Mouse (Mus musculus): ENCODE results near the gene Fbxw7.

DNA sequence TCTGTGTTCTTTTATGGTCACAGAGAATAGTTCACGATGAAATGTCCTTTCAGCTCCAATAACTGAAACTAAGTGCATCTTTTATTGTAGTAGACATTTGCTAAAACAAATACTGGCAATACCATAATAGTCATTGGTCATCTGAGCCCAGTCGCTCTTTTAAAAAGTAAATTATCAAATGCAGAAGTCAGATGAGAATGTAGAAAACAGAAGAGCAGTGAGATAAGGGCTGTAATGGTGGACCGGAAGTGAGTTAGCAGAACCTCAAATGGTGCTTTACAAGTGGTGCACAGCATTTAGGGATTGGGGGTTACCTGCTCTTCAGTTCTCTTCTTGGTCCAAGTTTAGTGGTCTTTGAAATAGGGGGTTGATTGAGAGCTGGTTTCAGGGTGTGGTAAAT, 129.9 kb downstream of the Fbxw7 start:
- TF ChIP-seq CTCF (IDR thresholded peaks at IDR 0.05; ENCODE audit: control insufficient read depth, insufficient read depth, insufficient replicate concordance, low read depth, low read length) (no peak), POLR2A (IDR thresholded peaks at IDR 0.05; ENCODE audit: control insufficient read depth, low read depth, low read length) (no peak)

All from testis, adult 2 months (tissue).